ENCODE assay signal across 8 mouse cellular contexts in the genomic region with DNA sequence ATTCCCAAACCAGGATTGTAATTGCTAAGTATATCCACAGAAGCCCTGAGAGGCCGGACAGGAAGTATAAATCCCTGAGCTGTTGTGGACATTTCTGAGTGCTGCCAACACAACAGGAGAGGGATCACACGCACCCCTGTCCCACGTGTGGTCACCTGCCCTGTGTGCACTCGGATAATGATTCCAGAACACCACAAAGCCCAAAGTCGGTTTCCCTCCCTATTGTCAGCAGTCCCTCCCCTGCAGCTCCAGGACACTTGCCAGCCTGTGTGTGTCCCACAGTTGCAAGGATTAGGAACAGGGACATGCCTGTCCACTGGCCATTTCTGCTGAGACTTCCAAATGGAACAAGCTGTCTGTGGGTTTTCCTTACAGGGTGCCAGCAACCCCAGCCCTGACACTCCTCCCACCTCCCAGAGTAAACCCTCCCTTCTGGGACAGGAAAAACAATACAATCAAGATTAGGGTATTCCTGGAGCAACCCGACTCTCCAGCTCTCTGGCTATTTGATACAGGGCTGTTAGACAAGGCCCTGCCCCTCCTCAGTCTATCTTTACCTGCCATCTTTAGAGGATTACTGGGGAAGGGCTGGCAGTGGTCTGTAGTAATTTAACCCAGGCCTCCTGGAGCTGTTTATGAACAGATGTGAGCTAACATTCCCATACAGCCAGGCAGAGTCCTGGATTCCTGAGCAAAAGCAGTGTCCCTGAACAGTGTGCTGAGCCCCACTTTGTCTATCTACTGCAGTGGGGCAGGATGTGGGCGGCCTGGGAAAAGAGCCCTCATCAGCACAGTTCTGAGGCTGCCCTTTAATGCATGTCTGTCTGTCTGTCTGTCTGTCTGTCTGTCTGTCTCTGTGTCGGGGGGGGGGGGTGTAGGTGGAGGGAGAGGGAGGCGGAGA.
DNase-seq lines count a peak whose midpoint lies in the region; ATAC-seq lines count a peak whose summit lies in the region.

No protein-coding gene starts in this region.

- H3K4me1 ChIP-seq in forebrain, embryonic 13.5 days = peaks cover 45% of the 10 kb centered on the region
- H3K4me1 ChIP-seq in midbrain, embryonic 15.5 days = peaks cover 12% of the 10 kb centered on the region

- peak; percentile 41; the same call in 1 of the 2 replicates for ATAC-seq in forebrain, embryonic 13.5 days
- peak; percentile 62; the same call in 1 of the 2 replicates for ATAC-seq in midbrain, embryonic 15.5 days (replicated peaks)
- no peak for ATAC-seq in megakaryocyte progenitor cell, adult 5-6 weeks (replicated peaks; ENCODE audit: poor library complexity)

- no peak overlapping the region for H3K4me2 ChIP-seq in forebrain, embryonic 13.5 days
- no peak overlapping the region for H3K4me2 ChIP-seq in midbrain, embryonic 15.5 days

- no peaks in the 10 kb centered on the region for H3K9me3 ChIP-seq in forebrain, embryonic 13.5 days (replicated peaks)
- no peaks in the 10 kb centered on the region for H3K9me3 ChIP-seq in midbrain, embryonic 15.5 days

- H3K27ac ChIP-seq in forebrain, embryonic 13.5 days = peak overlapping the region; percentile 44
- peak overlapping the region; percentile 34; the same call in 1 of the 2 replicates for H3K27ac ChIP-seq in midbrain, embryonic 15.5 days

- WGBS in forebrain, embryonic 13.5 days = 37% methylated on average over 8 of the region's 9 CpGs
- WGBS in midbrain, embryonic 15.5 days = 46% methylated on average over 9 of the region's 9 CpGs

- H3K9ac ChIP-seq in forebrain, embryonic 13.5 days = peak overlapping the region; percentile 21; the same call in 1 of the 2 replicates
- no peak overlapping the region for H3K9ac ChIP-seq in midbrain, embryonic 15.5 days

- H3K4me3 ChIP-seq in forebrain, embryonic 13.5 days = no peak overlapping the region
- H3K4me3 ChIP-seq in midbrain, embryonic 15.5 days = no peak overlapping the region

- peaks cover 15% of the 10 kb centered on the region; the same call in 1 of the 2 replicates for H3K36me3 ChIP-seq in forebrain, embryonic 13.5 days (ENCODE audit: poor library complexity, severe bottlenecking)
- no peaks in the 10 kb centered on the region for H3K36me3 ChIP-seq in midbrain, embryonic 15.5 days (replicated peaks)

- H3K27me3 ChIP-seq in forebrain, embryonic 13.5 days = no peaks in the 10 kb centered on the region
- no peaks in the 10 kb centered on the region for H3K27me3 ChIP-seq in midbrain, embryonic 15.5 days (replicated peaks)

- intact Hi-C loops in heart, postnatal 36 days (cut with DNase I) = loop anchor here (1.0 to 5.0 kb wide), 5 partner anchors 89 to 323 kb away; a partner anchor contains a TSS

- peak; percentile 23 for DNase-seq in adrenal gland, adult 2 months
- no peak for DNase-seq in adrenal gland, adult 8-10 months
- peak; percentile 52 to 66 for DNase-seq in heart, postnatal 36 days
- DNase-seq in kidney, postnatal 4 days = peak; percentile 40 to 61
- DNase-seq in layer of hippocampus, postnatal 36 days = no peak

Comparison
In these comparisons a context has a peak if more than half of its experiments do, and no peak if none do; other contexts are left out.
1. DNase-seq: peak in adrenal gland, adult 2 months (single experiment), heart, postnatal 36 days (2 of 2) and kidney, postnatal 4 days (2 of 2); none in adrenal gland, adult 8-10 months (single experiment) and layer of hippocampus, postnatal 36 days (0 of 2).